Mouse (Mus musculus) ES-E14 (cell line): Measurements from ENCODE around the gene Ift46. TPM values are rescaled to one million over a fixed set of nuclear protein-coding genes. Genes with fewer than 3 reads are reported as not detected.
"Not testable (repeated sequence)": the region's sequence is repeated elsewhere in the genome, so short reads cannot be mapped to it uniquely, and the experiment has no call there.

ENCODE experiments used
- DNase-seq: peaks from one replicate; pipeline ENCODE4 v3.0.0-alpha.2; 2013; ENCODE audit warnings: low read depth, low spot score
- H3K27ac ChIP-seq: 2 replicates; pipeline ENCODE4 v1.5.1; 2012; ENCODE audit warnings: low read depth, mild to moderate bottlenecking, low read length, moderate library complexity, mixed read lengths; ENCODE audit not compliant: poor library complexity, insufficient read depth, severe bottlenecking
- H3K36me3 ChIP-seq: 2 replicates; pipeline ENCODE4 v1.6.1; 2012; ENCODE audit warnings: mild to moderate bottlenecking, low read length, moderate library complexity, mixed read lengths; ENCODE audit not compliant: control insufficient read depth, poor library complexity, insufficient read depth, severe bottlenecking
- H3K4me1 ChIP-seq, 2 experiments: fragments of 150-350 bp in 1 of 2; sonication (generic) in 1 of 2; 2 replicates each; pipeline ENCODE4 v1.6.1; 2012; ENCODE audit warnings: low read length in 2 of 2, mild to moderate bottlenecking in 1 of 2, mixed read lengths in 1 of 2; ENCODE audit not compliant: control insufficient read depth in 2 of 2, insufficient read depth in 2 of 2, poor library complexity in 1 of 2
- H3K4me3 ChIP-seq, 2 experiments: fragments of 150-350 bp in 1 of 2; sonication (generic) in 1 of 2; 2 replicates each; pipeline ENCODE4 v1.5.1; 2012; ENCODE audit warnings: low read length in 2 of 2, low read depth in 1 of 2, mild to moderate bottlenecking in 1 of 2, mixed read lengths in 1 of 2; ENCODE audit not compliant: insufficient read depth in 1 of 2, poor library complexity in 1 of 2, severe bottlenecking in 1 of 2
- H3K9ac ChIP-seq: 2 replicates; pipeline ENCODE4 v1.6.1; 2012; ENCODE audit warnings: low read depth, mild to moderate bottlenecking, low read length, mixed read lengths; ENCODE audit not compliant: poor library complexity, insufficient read depth, severe bottlenecking
- H3K9me3 ChIP-seq: fragments of 150-350 bp; sonication (generic); 2 replicates; pipeline ENCODE4 v1.6.1; 2012; ENCODE audit warnings: low read depth, mild to moderate bottlenecking, low read length; ENCODE audit not compliant: control insufficient read depth, insufficient read depth
- CHD2 ChIP-seq: IDR thresholded peaks from 2 replicates; pipeline ENCODE4 v1.6.1; 2014; ENCODE audit warnings: mild to moderate bottlenecking, low read depth, low read length, inconsistent platforms
- HCFC1 ChIP-seq: IDR thresholded peaks from 2 replicates; pipeline ENCODE4 v1.6.1; 2012; ENCODE audit warnings: low read length, inconsistent platforms, borderline replicate concordance; ENCODE audit not compliant: insufficient read depth
- MAFK ChIP-seq: IDR thresholded peaks from 2 replicates; pipeline ENCODE4 v1.6.1; 2014; ENCODE audit warnings: mild to moderate bottlenecking, low read depth, low read length, inconsistent platforms; ENCODE audit not compliant: insufficient read depth
- ZC3H11A ChIP-seq: IDR thresholded peaks from 2 replicates; pipeline ENCODE4 v1.6.1; 2012; ENCODE audit warnings: low read depth, mild to moderate bottlenecking, inconsistent platforms, low read length, borderline replicate concordance
- ZNF384 ChIP-seq: IDR thresholded peaks from 2 replicates; pipeline ENCODE4 v1.6.1; 2012; ENCODE audit warnings: low read depth, low read length, inconsistent platforms
- in situ Hi-C, 2 experiments: fragments of 600-800 bp; cut with MboI; formaldehyde crosslinking; loops; one replicate each; pipeline ENCODE4 v1.15.1; 2025; ENCODE audit warnings: low sequenced_read_pairs in 2 of 2, inconsistent platforms in 1 of 2; ENCODE audit not compliant: unreplicated experiment in 2 of 2
- total RNA-seq: library from RNA; depleted of rRNA; stranded (reverse); fragments of 300-350 nt; gene quantifications from 2 replicates; pipeline ENCODE4 v1.2.3, GENCODE M21; 2012

Gene Ift46
- total RNA-seq, 1 experiment = 64.4 TPM

GRCm38 (mm10) chr9:44746666-44747065 is 21.0 kb upstream of the Ift46 start:
- in situ Hi-C loops = no loop called here

GRCm38 (mm10) chr9:44747341-44747740 is 20.4 kb upstream of the Ift46 start:
- H3K4me1 ChIP-seq = no peaks in the 10 kb centered on the region
- no peak overlapping the region for H3K27ac ChIP-seq
- no peak for DNase-seq
- peaks cover 9% of the 10 kb centered on the region for H3K36me3 ChIP-seq
- in situ Hi-C loops = no loop called here
- H3K4me3 ChIP-seq = no peak overlapping the region
- no peak overlapping the region for H3K9ac ChIP-seq
- TF ChIP-seq ZNF384 = no peak
- no peak for TF ChIP-seq MAFK
- TF ChIP-seq HCFC1 = no peak
- no peaks in the 10 kb centered on the region for H3K9me3 ChIP-seq

More at GRCm38 (mm10) chr9:44746666-44747065, 21.0 kb upstream of the Ift46 start:
- Histone ChIP-seq H3K4me1 (no peaks in the 10 kb centered on the region), H3K27ac (no peak overlapping the region), H3K36me3 (peaks cover 8% of the 10 kb centered on the region), H3K9me3 (no peaks in the 10 kb centered on the region), H3K9ac (no peak overlapping the region), H3K4me3 (no peak overlapping the region)
- no peak for TF ChIP-seq HCFC1
- no peak for TF ChIP-seq MAFK
- TF ChIP-seq ZNF384 = no peak
- TF ChIP-seq CHD2 = no peak
- no peak for TF ChIP-seq ZC3H11A
- no peak for DNase-seq

- H3K4me1 ChIP-seq = no peaks in the 10 kb centered on the region
- peaks cover 9% of the 10 kb centered on the region for H3K36me3 ChIP-seq
- in situ Hi-C loops = no loop called here
- no peaks in the 10 kb centered on the region for H3K9me3 ChIP-seq
- H3K4me3 ChIP-seq = no peak overlapping the region
- H3K9ac ChIP-seq = no peak overlapping the region
- DNase-seq = no peak
- H3K27ac ChIP-seq = no peak overlapping the region
- TF ChIP-seq ZC3H11A (no peak), HCFC1 (no peak), ZNF384 (no peak), MAFK (no peak), CHD2 (no peak)
Observed at GRCm38 (mm10) chr9:44748473-44748872, 19.2 kb upstream of the Ift46 start.

- Histone ChIP-seq H3K27ac (no peak overlapping the region), H3K36me3 (peaks cover 3% of the 10 kb centered on the region), H3K4me1 (peaks cover 0 to 2% of the 10 kb centered on the region in 2 experiments; a peak in 1 of 4 replicates), H3K9me3 (no peaks in the 10 kb centered on the region), H3K4me3 (no peak overlapping the region), H3K9ac (no peak overlapping the region)
- TF ChIP-seq ZC3H11A (no peak), MAFK (no peak), HCFC1 (no peak), ZNF384 (no peak), CHD2 (no peak)
- in situ Hi-C loops = no loop called here
- DNase-seq = no peak
Observed at GRCm38 (mm10) chr9:44760873-44761272, 6.8 kb upstream of the Ift46 start.

GRCm38 (mm10) chr9:44768029-44768394 is 304 bp downstream of the Ift46 start:
- H3K9me3 ChIP-seq, in situ Hi-C loops, H3K4me1 ChIP-seq, H3K36me3 ChIP-seq, DNase-seq: not testable (repeated sequence)
- Histone ChIP-seq H3K4me3 (peak overlapping the region; percentile 92 to 98), H3K27ac (peak overlapping the region; percentile 53; the same call in 1 of the 2 replicates), H3K9ac (peak overlapping the region; percentile 80; the same call in 1 of the 2 replicates)
